Mouse (Mus musculus) liver, adult 2 months (tissue): ENCODE measurements around the gene Nsun2. TPM values are rescaled to one million over a fixed set of nuclear protein-coding genes. Genes with fewer than 3 reads are reported as not detected.
A peak's percentile ranks its signal among the peaks of the same experiment; 100 is the strongest.

Experiments used
- DNase-seq: peaks from one replicate; pipeline ENCODE4 v3.0.0-alpha.2; 2011; ENCODE audit warnings: low read depth, low spot score; ENCODE audit errors: extremely low read depth
- H3K27ac ChIP-seq: fragments of 200-500 bp; replicated peaks from 2 replicates; pipeline ENCODE4 v1.5.1; 2012; ENCODE audit warnings: low read depth, mild to moderate bottlenecking, control low read depth, inconsistent platforms, low read length; ENCODE audit not compliant: insufficient read depth
- H3K27me3 ChIP-seq: fragments of 200-500 bp; 2 replicates; pipeline ENCODE4 v1.6.1; 2012; ENCODE audit warnings: mild to moderate bottlenecking, moderate library complexity, low read length, inconsistent platforms; ENCODE audit not compliant: control insufficient read depth, insufficient read depth
- H3K36me3 ChIP-seq: fragments of 200-500 bp; 2 replicates; pipeline ENCODE4 v1.6.1; 2012; ENCODE audit warnings: low read length, inconsistent platforms; ENCODE audit not compliant: control insufficient read depth, insufficient read depth
- H3K4me1 ChIP-seq: fragments of 200-500 bp; 2 replicates; pipeline ENCODE4 v1.6.1; 2011; ENCODE audit warnings: low read length; ENCODE audit not compliant: control insufficient read depth, insufficient read depth
- H3K4me3 ChIP-seq: fragments of 200-500 bp; 2 replicates; pipeline ENCODE4 v1.5.1; 2011; ENCODE audit warnings: low read depth, mild to moderate bottlenecking, control low read depth, low read length, moderate library complexity; ENCODE audit not compliant: insufficient read depth
- H3K79me2 ChIP-seq: fragments of 200-500 bp; 2 replicates; pipeline ENCODE4 v1.6.1; 2012; ENCODE audit warnings: inconsistent platforms, mild to moderate bottlenecking, low read length, moderate library complexity; ENCODE audit not compliant: control insufficient read depth, insufficient read depth
- H3K9ac ChIP-seq: fragments of 200-500 bp; 2 replicates; pipeline ENCODE4 v1.6.1; 2012; ENCODE audit warnings: low read depth, mild to moderate bottlenecking, control low read depth, inconsistent platforms, low read length
- CTCF ChIP-seq: fragments of 200-500 bp; IDR thresholded peaks from 2 replicates; pipeline ENCODE4 v1.5.1; 2011; ENCODE audit warnings: low read depth, low read length, control low read depth
- POLR2A ChIP-seq: fragments of 200-500 bp; IDR thresholded peaks from 2 replicates; pipeline ENCODE4 v1.6.1; 2011; ENCODE audit warnings: low read length, control low read depth; ENCODE audit not compliant: insufficient read depth; ENCODE audit errors: extremely low read depth
- WGBS: fragments of 180-500 bp; shearing (Covaris S2); methylation state at CpG from one replicate; pipeline ENCODE4 v1.1.7; 2018; 5-methylcytosine and 5-hydroxymethylcytosine counted together
- polyA plus RNA-seq: library from polyadenylated mRNA; depleted of rRNA; stranded (reverse); fragments of >200 nt; gene quantifications from 2 replicates; pipeline ENCODE4 v1.2.3, GENCODE M21; 2012
- total RNA-seq: library from RNA; depleted of rRNA; stranded (reverse); fragments of >200 nt; gene quantifications from 2 replicates; pipeline ENCODE4 v1.2.3, GENCODE M21; 2014

The Nsun2 gene
- total and polyA plus RNA-seq, 2 experiments = 48.3 to 74.1 TPM

DNA sequence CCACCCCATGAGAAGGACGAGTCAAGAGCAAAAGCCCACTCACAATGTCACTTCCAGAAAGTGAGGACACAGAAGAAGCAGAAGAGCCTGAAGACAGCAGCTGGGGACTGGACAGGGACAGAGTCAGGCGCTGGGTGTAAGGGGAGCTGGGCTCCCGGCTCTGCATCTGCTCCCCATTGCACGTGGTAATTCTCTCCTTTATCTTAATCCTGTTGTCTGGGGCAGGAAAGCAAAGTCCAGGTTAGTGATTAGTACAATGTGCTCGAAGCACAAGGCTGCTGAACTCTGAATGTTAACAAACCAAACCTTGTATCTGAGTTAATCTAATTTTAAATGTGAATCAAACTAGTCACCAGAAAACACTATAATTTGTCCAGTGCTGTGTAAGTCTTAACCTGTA, 30.7 kb upstream of the Nsun2 start:
- DNase-seq = peak; percentile 37
- 49% methylated on average over 5 of the region's 5 CpGs for WGBS
- no peak overlapping the region for H3K4me3 ChIP-seq
- 0 out of 2 replicates have a peak, but pooled peaks cover 3% of the 10 kb centered on the region for H3K79me2 ChIP-seq
- TF ChIP-seq CTCF (no peak), POLR2A (no peak)
- H3K9ac ChIP-seq = no peak overlapping the region
- H3K27me3 ChIP-seq = no peaks in the 10 kb centered on the region
- H3K27ac ChIP-seq = no peak overlapping the region
- peaks cover 61% of the 10 kb centered on the region for H3K36me3 ChIP-seq
- H3K4me1 ChIP-seq = no peaks in the 10 kb centered on the region

DNA sequence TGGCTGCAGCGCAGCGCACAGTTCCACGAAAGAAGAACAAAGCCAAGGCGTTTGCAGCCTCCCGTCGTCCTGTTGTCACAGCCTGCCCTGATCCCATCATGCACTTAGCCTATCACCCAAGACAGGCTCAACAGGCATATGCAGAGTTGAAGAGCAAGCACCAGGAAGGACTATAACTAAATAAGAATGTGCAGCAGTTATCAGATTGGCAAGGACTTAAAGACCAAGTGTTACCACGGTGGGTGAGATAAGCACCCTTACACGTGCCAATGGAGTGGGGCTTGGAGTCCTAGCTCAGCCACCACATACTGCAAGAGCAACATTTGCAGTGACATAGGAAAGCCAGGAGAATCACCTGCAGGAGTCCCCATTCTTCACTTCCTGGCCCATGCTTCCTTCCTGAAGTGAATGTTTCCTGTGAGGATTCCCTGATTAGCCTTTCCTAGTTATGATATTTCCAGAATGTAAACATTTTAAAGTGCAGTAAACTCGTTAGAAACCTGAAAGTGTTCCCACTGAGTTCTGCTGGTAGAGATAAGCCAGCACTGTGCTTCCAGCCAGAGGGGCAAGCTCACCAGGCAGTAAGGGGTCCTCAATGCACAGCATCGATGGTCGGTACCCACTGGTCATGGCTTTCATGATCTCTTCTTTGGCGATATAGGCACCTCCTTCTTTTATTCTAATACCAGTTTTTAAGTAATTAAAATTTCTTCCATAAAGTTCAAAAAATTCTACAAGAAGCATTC, 27.0 kb upstream of the Nsun2 start:
- no peak overlapping the region for H3K9ac ChIP-seq
- H3K79me2 ChIP-seq = peaks cover 5% of the 10 kb centered on the region; the same call in 1 of the 2 replicates
- no peak for DNase-seq
- H3K4me3 ChIP-seq = no peak overlapping the region
- H3K27me3 ChIP-seq = no peaks in the 10 kb centered on the region
- TF ChIP-seq CTCF = no peak
- TF ChIP-seq POLR2A = no peak
- peaks cover 54% of the 10 kb centered on the region for H3K36me3 ChIP-seq
- 84% methylated on average over 12 of the region's 12 CpGs for WGBS
- H3K4me1 ChIP-seq = no peaks in the 10 kb centered on the region
- no peak overlapping the region for H3K27ac ChIP-seq

DNA sequence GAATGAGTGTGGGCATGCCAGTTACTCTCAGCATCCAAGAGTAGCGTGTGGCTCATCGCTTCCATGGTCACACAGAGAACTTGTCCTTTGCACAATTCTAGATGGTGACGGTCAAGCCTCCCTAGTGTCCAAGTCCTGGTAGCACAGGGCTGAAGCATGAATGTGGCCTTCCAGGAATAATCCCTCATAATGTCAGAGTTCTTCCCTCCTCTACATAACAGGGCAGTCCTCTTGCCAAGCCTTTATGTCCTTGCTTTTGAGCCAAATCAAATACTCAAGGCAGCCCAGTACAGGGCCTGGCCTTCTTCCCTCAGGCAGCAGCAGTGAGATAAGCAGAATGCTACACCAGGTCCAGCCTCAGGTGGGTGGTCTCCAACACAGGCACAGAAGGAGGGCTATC, 25.9 kb upstream of the Nsun2 start:
- Histone ChIP-seq H3K27ac (no peak overlapping the region), H3K4me1 (no peaks in the 10 kb centered on the region), H3K36me3 (peaks cover 47% of the 10 kb centered on the region), H3K79me2 (peaks cover 5% of the 10 kb centered on the region; the same call in 1 of the 2 replicates), H3K27me3 (no peaks in the 10 kb centered on the region), H3K9ac (no peak overlapping the region), H3K4me3 (no peak overlapping the region)
- WGBS = 86% methylated on average over 3 of the region's 3 CpGs
- no peak for DNase-seq
- no peak for TF ChIP-seq POLR2A
- no peak for TF ChIP-seq CTCF

- Histone ChIP-seq H3K27me3 (no peaks in the 10 kb centered on the region), H3K4me3 (no peak overlapping the region), H3K36me3 (peaks cover 34% of the 10 kb centered on the region), H3K79me2 (peaks cover 5% of the 10 kb centered on the region; the same call in 1 of the 2 replicates), H3K27ac (no peak overlapping the region), H3K9ac (no peak overlapping the region), H3K4me1 (no peaks in the 10 kb centered on the region)
- no peak for TF ChIP-seq POLR2A
- no peak for TF ChIP-seq CTCF
- 63% methylated on average over 9 of the region's 9 CpGs for WGBS
- peak; percentile 44 for DNase-seq
Measured at GRCm38 (mm10) chr13:69509391-69510244, 23.9 kb upstream of the Nsun2 start.

- Histone ChIP-seq H3K79me2 (peaks cover 35% of the 10 kb centered on the region; the same call in 1 of the 2 replicates), H3K4me3 (no peak overlapping the region), H3K4me1 (peaks cover 10% of the 10 kb centered on the region), H3K27me3 (no peaks in the 10 kb centered on the region), H3K27ac (no peak overlapping the region), H3K9ac (no peak overlapping the region), H3K36me3 (peaks cover 18% of the 10 kb centered on the region)
- 85% methylated on average over 3 of the region's 3 CpGs for WGBS
- DNase-seq = no peak
- TF ChIP-seq POLR2A (no peak), CTCF (no peak)
Measured at GRCm38 (mm10) chr13:69515091-69515490, 18.5 kb upstream of the Nsun2 start.

DNA sequence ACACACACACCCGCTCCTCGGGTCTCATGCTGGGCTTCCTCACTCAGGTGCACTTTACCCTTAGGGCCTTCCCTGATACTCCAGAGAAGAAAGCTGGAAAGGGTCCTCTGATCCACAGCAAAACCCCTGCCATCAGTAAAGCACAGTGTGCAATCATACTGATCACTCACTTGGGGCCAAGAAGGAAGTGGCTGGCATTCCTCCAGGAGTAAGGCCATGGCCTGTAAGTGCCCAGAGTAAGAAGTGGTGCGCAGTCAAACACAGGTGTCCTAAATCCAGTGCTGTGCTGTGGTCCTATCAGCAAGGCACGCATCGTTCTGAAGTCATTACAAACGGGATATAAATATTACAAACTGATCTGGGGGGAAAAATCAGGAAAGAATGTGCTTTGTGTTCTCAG, 16.1 kb upstream of the Nsun2 start:
- peaks cover 13% of the 10 kb centered on the region for H3K4me1 ChIP-seq
- 62% methylated on average over 6 of the region's 6 CpGs for WGBS
- H3K79me2 ChIP-seq = peaks cover 51% of the 10 kb centered on the region
- TF ChIP-seq POLR2A = no peak
- TF ChIP-seq CTCF = no peak
- H3K27ac ChIP-seq = no peak overlapping the region
- H3K4me3 ChIP-seq = no peak overlapping the region
- peak; percentile 41 for DNase-seq
- H3K9ac ChIP-seq = no peak overlapping the region
- H3K36me3 ChIP-seq = peaks cover 9% of the 10 kb centered on the region
- no peaks in the 10 kb centered on the region for H3K27me3 ChIP-seq
